Mouse (Mus musculus): ENCODE results near the gene Rpl9-ps6. TPM values are rescaled to one million over a fixed set of nuclear protein-coding genes. Genes with fewer than 3 reads are reported as not detected.

Gene Rpl9-ps6
- 106 and 112 TPM in 2 replicates for polyA plus RNA-seq (2015; fragmentation: Nextera tagmentation; extraction: Ambion mirVana)

DNA sequence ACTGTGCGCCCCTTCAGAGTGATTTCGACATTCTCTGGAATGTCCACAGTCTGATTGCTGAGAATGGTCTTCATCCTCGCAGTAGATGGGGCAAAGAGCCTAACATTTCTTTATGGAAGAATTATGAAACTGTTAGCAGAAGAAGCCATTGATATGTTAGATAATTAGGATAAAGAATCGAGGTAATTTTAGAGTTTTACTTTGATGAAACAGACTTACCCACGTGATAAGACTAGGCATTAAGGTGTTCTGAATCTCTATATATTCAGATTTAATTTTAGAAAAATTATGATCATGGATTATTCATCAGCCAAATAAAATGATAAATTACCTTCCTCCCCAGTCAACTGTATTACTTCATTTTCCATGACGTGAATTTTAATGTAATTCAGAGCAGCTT is at the start of gene Rpl9-ps6:
Rpl9-ps6 (minus strand) TSS at position 101 of the 400 bp plus-strand sequence.
- no peaks in the 10 kb centered on the region for H3K36me3 ChIP-seq
- H3K4me3 ChIP-seq, result no peak within 1 kb of the TSS
- no peaks in the 10 kb centered on the region for H3K4me1 ChIP-seq
- no peaks in the 10 kb centered on the region for H3K9me3 ChIP-seq
- 70% methylated on average over 6 of the region's 6 CpGs for WGBS
- no peaks in the 10 kb centered on the region for H3K27me3 ChIP-seq
- H3K9ac ChIP-seq, result no peak within 1 kb of the TSS
- ATAC-seq (ENCODE audit: borderline replicate concordance, extremely low read depth, low FRiP score, low TSS enrichment), result no peak
- no peak within 1 kb of the TSS for H3K4me2 ChIP-seq
- H3K27ac ChIP-seq, result no peak within 1 kb of the TSS

DNA sequence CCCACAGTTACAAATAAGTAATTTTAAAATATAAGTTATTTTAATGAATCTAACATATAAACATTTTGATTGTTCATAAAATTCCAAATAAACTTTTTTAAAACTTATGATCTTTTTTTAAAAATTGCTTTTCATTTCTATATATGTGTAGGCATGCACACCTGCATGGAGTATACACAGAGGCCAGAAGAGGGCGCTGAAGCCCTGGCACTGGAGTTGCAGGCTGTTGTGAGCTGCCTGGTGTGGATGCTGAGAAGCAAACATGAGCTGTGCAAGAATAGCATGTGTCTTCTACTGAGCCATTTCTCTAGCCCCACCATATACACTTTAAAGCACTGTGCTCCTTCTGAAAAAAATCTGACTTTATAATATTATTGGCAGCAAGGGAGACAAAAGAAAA is 46.1 kb upstream of the Rpl9-ps6 start:
- no peak overlapping the region for H3K9ac ChIP-seq
- no peak overlapping the region for H3K4me3 ChIP-seq
- H3K4me1 ChIP-seq, result no peaks in the 10 kb centered on the region
- no peak overlapping the region for H3K27ac ChIP-seq
- 46% methylated on average over 1 of the region's 1 CpGs for WGBS
- no peaks in the 10 kb centered on the region for H3K27me3 ChIP-seq
- H3K9me3 ChIP-seq, result no peaks in the 10 kb centered on the region
- H3K4me2 ChIP-seq, result no peak overlapping the region
- H3K36me3 ChIP-seq, result peaks cover 40% of the 10 kb centered on the region
- ATAC-seq (ENCODE audit: borderline replicate concordance, extremely low read depth, low FRiP score, low TSS enrichment), result no peak

DNA sequence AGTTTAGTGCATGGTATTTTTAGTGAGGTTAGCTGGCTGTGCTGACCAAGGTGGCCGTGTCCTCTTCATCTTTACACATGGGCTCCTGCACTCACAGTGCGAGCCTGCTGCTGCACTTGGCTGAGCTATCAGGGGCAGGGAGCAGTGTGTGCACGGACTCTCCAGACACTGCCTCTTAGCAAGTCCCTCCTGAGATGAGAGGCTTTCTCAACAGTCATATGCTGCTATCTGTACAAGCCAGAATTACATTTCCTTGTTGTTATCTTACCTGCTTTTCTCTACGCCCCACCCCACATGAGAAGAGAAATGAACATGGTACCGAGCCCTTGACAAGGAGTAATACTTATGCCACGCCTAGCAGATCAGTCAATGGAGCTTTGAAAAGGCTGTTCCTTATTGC is 44.6 kb upstream of the Rpl9-ps6 start:
- Histone ChIP-seq H3K9me3 (no peaks in the 10 kb centered on the region), H3K36me3 (peaks cover 32% of the 10 kb centered on the region), H3K4me1 (no peaks in the 10 kb centered on the region), H3K27ac (no peak overlapping the region), H3K4me2 (no peak overlapping the region), H3K4me3 (no peak overlapping the region), H3K27me3 (no peaks in the 10 kb centered on the region), H3K9ac (no peak overlapping the region)
- ATAC-seq (ENCODE audit: borderline replicate concordance, extremely low read depth, low FRiP score, low TSS enrichment), result no peak
- 90% methylated on average over 6 of the region's 6 CpGs for WGBS

DNA sequence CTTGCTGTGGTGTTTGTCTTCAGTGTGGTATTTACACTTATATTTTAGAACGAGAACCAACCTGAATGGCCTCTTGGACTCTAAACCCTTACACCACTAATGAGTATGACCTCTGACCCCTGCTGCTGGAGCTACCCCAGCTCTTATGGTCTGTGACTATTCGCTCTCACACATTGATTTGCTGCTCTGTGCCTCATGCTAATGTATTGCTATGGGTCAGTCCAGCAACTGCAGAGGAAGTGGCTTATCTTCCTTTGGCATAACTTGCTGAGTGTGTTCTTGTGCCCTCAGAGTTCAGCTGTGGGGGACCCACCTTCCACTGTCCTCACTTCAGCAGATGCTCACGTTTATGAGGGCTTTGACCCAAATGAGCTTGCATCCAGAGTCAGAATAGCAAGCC is 43.9 kb upstream of the Rpl9-ps6 start:
- no peak overlapping the region for H3K27ac ChIP-seq
- no peaks in the 10 kb centered on the region for H3K9me3 ChIP-seq
- H3K4me1 ChIP-seq, result no peaks in the 10 kb centered on the region
- WGBS, result 80% methylated on average over 3 of the region's 3 CpGs
- no peak overlapping the region for H3K4me3 ChIP-seq
- no peak for ATAC-seq (ENCODE audit: borderline replicate concordance, extremely low read depth, low FRiP score, low TSS enrichment)
- no peaks in the 10 kb centered on the region for H3K27me3 ChIP-seq
- H3K4me2 ChIP-seq, result no peak overlapping the region
- no peak overlapping the region for H3K9ac ChIP-seq
- peaks cover 32% of the 10 kb centered on the region for H3K36me3 ChIP-seq

DNA sequence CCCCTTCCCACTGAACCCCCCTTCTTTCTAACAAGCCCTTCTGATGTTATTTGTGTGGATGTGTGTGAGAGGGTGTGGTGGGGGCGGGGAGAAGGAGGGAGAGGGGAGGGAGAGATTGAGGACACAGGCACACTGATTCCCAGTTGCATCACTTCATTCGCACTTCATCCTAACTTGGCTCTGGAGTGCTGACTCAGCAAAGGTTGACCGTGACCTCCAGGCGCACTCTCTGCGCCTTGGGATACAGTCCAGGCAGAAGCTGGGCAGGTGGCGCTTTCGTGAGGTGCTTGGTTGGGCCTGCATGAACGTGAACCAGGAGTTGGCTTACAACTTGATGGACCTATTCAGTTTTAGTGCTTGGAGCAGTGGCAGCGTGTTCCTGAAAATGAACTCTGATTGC is 41.1 kb upstream of the Rpl9-ps6 start:
- Histone ChIP-seq H3K4me3 (no peak overlapping the region), H3K4me1 (no peaks in the 10 kb centered on the region), H3K27ac (no peak overlapping the region), H3K4me2 (no peak overlapping the region), H3K36me3 (peaks cover 14% of the 10 kb centered on the region), H3K27me3 (no peaks in the 10 kb centered on the region), H3K9ac (no peak overlapping the region), H3K9me3 (no peaks in the 10 kb centered on the region)
- no peak for ATAC-seq (ENCODE audit: borderline replicate concordance, extremely low read depth, low FRiP score, low TSS enrichment)
- WGBS, result 72% methylated on average over 9 of the region's 9 CpGs

DNA sequence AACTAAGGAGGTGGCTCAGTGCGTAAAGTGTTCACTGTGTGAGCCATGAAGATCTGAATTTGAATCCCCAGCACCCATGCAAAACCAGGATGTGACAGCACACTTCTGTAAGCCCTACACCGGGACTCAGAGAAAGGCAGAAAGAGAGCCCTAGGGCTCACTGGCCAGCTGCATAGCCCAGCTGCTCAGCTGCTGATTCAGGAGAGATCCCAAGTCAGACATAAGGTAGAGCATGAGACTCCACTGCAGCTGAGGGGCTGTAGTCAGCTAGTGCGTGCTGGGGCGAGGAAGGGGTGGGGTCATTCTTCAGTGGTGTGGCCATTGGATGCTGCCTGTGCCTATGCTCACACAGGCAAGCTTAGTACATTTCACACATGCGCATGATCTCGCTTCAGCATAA is 40.7 kb upstream of the Rpl9-ps6 start:
- Histone ChIP-seq H3K4me1 (no peaks in the 10 kb centered on the region), H3K36me3 (peaks cover 13% of the 10 kb centered on the region), H3K9ac (no peak overlapping the region), H3K27me3 (no peaks in the 10 kb centered on the region), H3K4me3 (no peak overlapping the region), H3K27ac (no peak overlapping the region), H3K9me3 (no peaks in the 10 kb centered on the region), H3K4me2 (no peak overlapping the region)
- WGBS, result 78% methylated on average over 6 of the region's 6 CpGs
- ATAC-seq (ENCODE audit: borderline replicate concordance, extremely low read depth, low FRiP score, low TSS enrichment), result no peak

DNA sequence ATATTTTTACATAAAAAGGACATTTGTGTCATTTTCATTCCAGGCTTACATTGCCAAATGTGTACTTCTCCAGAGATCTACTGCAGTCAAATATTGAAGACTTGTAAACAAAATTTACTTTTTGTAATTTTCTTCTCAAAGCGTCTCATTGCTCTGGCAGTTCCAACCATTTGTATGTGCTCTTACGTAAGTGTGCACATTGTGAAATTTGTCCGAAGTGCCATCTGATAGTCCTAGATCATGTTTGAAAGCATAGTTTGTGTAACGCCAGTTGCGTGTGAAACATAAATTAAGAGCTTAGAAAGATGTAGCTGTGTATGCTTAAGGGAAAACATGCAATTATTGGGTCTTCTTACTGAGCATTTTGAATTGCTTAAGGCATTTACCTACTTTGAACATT is 40.1 kb upstream of the Rpl9-ps6 start:
- 81% methylated on average over 5 of the region's 5 CpGs for WGBS
- Histone ChIP-seq H3K4me2 (no peak overlapping the region), H3K9me3 (no peaks in the 10 kb centered on the region), H3K27me3 (no peaks in the 10 kb centered on the region), H3K36me3 (peaks cover 10% of the 10 kb centered on the region), H3K9ac (no peak overlapping the region), H3K4me1 (no peaks in the 10 kb centered on the region), H3K4me3 (no peak overlapping the region), H3K27ac (no peak overlapping the region)
- no peak for ATAC-seq (ENCODE audit: borderline replicate concordance, extremely low read depth, low FRiP score, low TSS enrichment)

DNA sequence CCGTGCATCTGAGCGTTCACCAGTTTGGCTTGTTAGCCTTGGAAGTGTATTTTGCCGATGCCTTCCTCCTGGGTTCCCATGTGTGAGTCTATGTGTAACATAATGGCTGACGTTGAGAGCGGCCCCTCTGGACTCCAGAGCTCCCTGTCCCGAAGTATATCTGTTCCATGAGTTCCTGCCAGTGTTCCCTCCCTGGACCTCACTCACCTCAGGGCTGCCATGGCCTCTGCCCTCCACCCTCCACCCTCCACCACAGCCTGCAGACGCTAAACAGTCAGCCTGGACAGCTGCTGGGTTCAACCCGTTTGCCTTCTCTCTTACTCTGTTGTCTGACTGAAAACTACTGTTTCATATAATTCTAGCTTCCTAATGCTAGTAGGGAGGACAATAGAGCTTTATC is 39.7 kb upstream of the Rpl9-ps6 start:
- Histone ChIP-seq H3K27ac (no peak overlapping the region), H3K4me2 (no peak overlapping the region), H3K36me3 (peaks cover 7% of the 10 kb centered on the region), H3K27me3 (no peaks in the 10 kb centered on the region), H3K4me3 (no peak overlapping the region), H3K9me3 (no peaks in the 10 kb centered on the region), H3K9ac (no peak overlapping the region), H3K4me1 (no peaks in the 10 kb centered on the region)
- WGBS, result 82% methylated on average over 8 of the region's 8 CpGs
- ATAC-seq (ENCODE audit: borderline replicate concordance, extremely low read depth, low FRiP score, low TSS enrichment), result no peak

DNA sequence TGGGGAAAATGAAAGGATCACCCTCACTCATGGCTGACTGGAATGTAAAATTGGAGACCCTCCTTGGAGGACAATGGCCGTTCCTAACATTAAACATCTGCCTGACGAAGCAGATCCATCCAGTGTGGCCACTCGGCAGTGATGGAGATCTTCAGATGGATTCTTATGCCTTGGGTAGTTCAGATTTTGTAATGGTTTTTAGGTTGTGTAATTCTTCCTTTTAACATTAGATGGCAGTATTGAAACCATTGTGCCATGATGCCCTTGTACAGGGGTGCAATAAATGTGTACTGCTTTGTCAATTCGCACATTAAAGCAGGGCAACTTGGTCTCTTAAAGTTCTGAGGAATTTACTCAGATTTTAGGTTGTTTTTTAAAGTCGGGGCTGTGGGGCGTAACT is 35.0 kb upstream of the Rpl9-ps6 start:
- Histone ChIP-seq H3K27me3 (no peaks in the 10 kb centered on the region), H3K9ac (no peak overlapping the region), H3K4me2 (no peak overlapping the region), H3K9me3 (no peaks in the 10 kb centered on the region), H3K4me3 (no peak overlapping the region), H3K27ac (no peak overlapping the region), H3K36me3 (peaks cover 13% of the 10 kb centered on the region), H3K4me1 (no peaks in the 10 kb centered on the region)
- WGBS, result 76% methylated on average over 6 of the region's 6 CpGs
- ATAC-seq (ENCODE audit: borderline replicate concordance, extremely low read depth, low FRiP score, low TSS enrichment), result no peak

DNA sequence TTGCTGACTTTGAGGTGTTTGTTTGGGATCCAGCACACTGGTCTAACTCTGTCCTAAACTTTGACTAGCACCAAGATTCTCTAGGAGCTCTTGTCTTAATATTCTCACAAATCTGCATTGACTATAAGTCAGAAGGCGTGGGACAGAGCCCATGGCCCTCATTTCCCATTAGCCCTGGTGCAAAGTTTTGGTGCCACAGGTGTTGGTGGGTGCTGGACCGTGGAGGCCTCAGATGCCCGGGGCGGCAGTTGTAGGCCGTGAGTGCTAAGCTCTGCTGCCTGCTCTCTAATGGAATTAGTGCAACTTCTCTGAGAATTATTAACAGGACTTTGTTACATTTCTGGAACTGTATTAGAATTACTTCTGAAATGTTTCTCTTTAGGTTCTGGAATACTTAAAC is 31.6 kb upstream of the Rpl9-ps6 start:
- Histone ChIP-seq H3K4me2 (no peak overlapping the region), H3K27me3 (no peaks in the 10 kb centered on the region), H3K36me3 (peaks cover 24% of the 10 kb centered on the region), H3K4me3 (no peak overlapping the region), H3K27ac (no peak overlapping the region), H3K9me3 (no peaks in the 10 kb centered on the region), H3K4me1 (no peaks in the 10 kb centered on the region), H3K9ac (no peak overlapping the region)
- ATAC-seq (ENCODE audit: borderline replicate concordance, extremely low read depth, low FRiP score, low TSS enrichment), result no peak
- WGBS, result 95% methylated on average over 5 of the region's 5 CpGs

DNA sequence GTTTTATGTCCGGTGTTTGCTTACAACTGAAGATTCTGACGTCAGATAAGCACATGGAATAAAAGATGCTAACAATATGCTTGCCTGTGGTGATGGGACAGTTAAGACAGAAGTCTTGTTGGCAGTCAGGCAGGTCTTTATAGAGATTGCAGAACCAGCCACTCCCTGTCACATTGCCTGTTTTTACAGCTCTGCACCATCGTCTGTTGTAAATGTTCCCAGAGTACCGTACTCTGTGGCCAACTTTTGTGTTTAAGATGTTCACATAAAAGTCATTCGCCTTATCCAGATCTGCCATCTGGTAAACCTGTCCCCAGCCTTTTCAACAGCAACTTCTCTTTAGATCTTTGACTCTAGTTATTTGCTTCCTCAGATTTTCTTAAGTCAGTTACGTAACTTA is 31.0 kb upstream of the Rpl9-ps6 start:
- H3K4me2 ChIP-seq, result no peak overlapping the region
- no peak for ATAC-seq (ENCODE audit: borderline replicate concordance, extremely low read depth, low FRiP score, low TSS enrichment)
- H3K4me3 ChIP-seq, result no peak overlapping the region
- peaks cover 28% of the 10 kb centered on the region for H3K36me3 ChIP-seq
- H3K9me3 ChIP-seq, result no peaks in the 10 kb centered on the region
- no peak overlapping the region for H3K27ac ChIP-seq
- WGBS, result 79% methylated on average over 6 of the region's 6 CpGs
- H3K9ac ChIP-seq, result no peak overlapping the region
- no peaks in the 10 kb centered on the region for H3K4me1 ChIP-seq
- H3K27me3 ChIP-seq, result no peaks in the 10 kb centered on the region

DNA sequence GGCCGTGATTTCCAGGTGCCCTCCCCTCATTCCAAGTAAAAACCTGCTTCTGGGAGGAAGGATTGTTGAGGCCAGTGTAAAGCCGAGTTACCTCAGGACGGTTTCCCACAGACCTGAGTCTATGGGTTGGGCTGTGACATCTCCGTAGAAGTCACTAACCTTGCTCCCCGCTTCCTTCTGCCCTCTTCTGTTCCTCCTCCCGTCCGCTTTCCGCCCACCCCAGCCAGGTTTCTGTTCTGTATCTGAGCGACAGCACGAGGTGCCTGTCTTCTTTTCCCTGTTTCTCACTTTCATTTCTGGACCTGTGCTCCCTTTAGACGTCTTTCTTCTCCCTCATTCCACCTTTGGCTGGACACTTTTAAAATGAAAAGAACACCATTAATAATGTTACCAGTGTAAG is 28.7 kb upstream of the Rpl9-ps6 start:
- H3K27me3 ChIP-seq, result no peaks in the 10 kb centered on the region
- H3K4me1 ChIP-seq, result no peaks in the 10 kb centered on the region
- H3K4me2 ChIP-seq, result no peak overlapping the region
- no peak overlapping the region for H3K27ac ChIP-seq
- H3K9ac ChIP-seq, result no peak overlapping the region
- no peaks in the 10 kb centered on the region for H3K9me3 ChIP-seq
- 88% methylated on average over 11 of the region's 11 CpGs for WGBS
- H3K4me3 ChIP-seq, result no peak overlapping the region
- H3K36me3 ChIP-seq, result peaks cover 28% of the 10 kb centered on the region
- ATAC-seq (ENCODE audit: borderline replicate concordance, extremely low read depth, low FRiP score, low TSS enrichment), result no peak

DNA sequence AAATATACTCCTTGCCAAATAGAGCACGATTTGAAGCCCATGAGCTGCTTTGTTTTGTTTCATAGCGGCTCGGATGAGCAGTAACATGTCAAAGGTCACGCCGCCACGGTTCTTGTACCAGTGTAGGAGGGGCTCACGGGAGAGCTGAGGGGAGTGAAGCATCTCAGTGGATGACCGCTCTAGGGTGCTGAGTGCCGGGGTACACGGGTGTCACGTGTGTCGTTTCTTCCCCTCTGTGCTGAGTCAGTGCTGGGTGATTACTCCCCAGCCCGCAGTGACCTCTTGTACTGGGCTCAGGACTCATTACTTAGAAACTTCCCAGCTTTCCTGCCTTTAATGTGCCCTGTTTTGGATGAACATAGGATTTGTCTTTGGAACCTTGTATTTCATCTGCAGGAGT is 28.2 kb upstream of the Rpl9-ps6 start:
- no peaks in the 10 kb centered on the region for H3K4me1 ChIP-seq
- 88% methylated on average over 13 of the region's 13 CpGs for WGBS
- ATAC-seq (ENCODE audit: borderline replicate concordance, extremely low read depth, low FRiP score, low TSS enrichment), result no peak
- peaks cover 28% of the 10 kb centered on the region for H3K36me3 ChIP-seq
- no peaks in the 10 kb centered on the region for H3K27me3 ChIP-seq
- H3K9me3 ChIP-seq, result no peaks in the 10 kb centered on the region
- H3K27ac ChIP-seq, result no peak overlapping the region
- H3K4me2 ChIP-seq, result no peak overlapping the region
- H3K4me3 ChIP-seq, result no peak overlapping the region
- H3K9ac ChIP-seq, result no peak overlapping the region
